Mouse (Mus musculus) limb, embryonic 11.5 days (tissue): ENCODE measurements around the gene Mchr1. TPM values are rescaled to one million over a fixed set of nuclear protein-coding genes. Genes with fewer than 3 reads are reported as not detected.

Source experiments
- polyA plus RNA-seq: library from polyadenylated mRNA; unstranded; fragments of >200 nt; fragmentation: Nextera tagmentation; extraction: Ambion mirVana; gene quantifications from 2 replicates; pipeline ENCODE4 v1.2.1, GENCODE M21; 2014

Mchr1 gene
- polyA plus RNA-seq, 1 experiment from 2014 or later, result 0.28 TPM

Other genes starting within 250 kb of the Mchr1 start
- 22.3 and 23.0 TPM in 2 replicates for gene Mrtfa, start 44.7 kb upstream of the Mchr1 start, polyA plus RNA-seq
- 99.9 and 104 TPM in 2 replicates for gene Slc25a17, start 125.3 kb downstream of the Mchr1 start, polyA plus RNA-seq
- gene St13, start 164.6 kb downstream of the Mchr1 start, polyA plus RNA-seq, result 209 and 211 TPM in 2 replicates
- 8.6 and 8.7 TPM in 2 replicates for gene Xpnpep3, start 164.6 kb downstream of the Mchr1 start, polyA plus RNA-seq
- gene Dnajb7, start 172.8 kb downstream of the Mchr1 start, polyA plus RNA-seq, result 1.7 and 2.2 TPM in 2 replicates
- gene Rbx1, start 230.8 kb downstream of the Mchr1 start, polyA plus RNA-seq, result 569 and 571 TPM in 2 replicates